Mouse (Mus musculus) left cerebral cortex, adult 8-10 months (tissue): ENCODE data around the gene Zfp59. TPM values are rescaled to one million over a fixed set of nuclear protein-coding genes. Genes with fewer than 3 reads are reported as not detected.
"Not testable (repeated sequence)": the region's sequence is repeated elsewhere in the genome, so short reads cannot be mapped to it uniquely, and the experiment has no call there.

Source experiments
- DNase-seq, 2 experiments: peaks; one replicate each; pipeline ENCODE4 v3.0.0; 2022; ENCODE audit warnings: low spot score in 2 of 2
- total RNA-seq, 4 experiments: library from RNA; stranded (reverse); gene quantifications; 2 replicates each; pipeline ENCODE4 v1.2.4; 2022

The Zfp59 gene
- total RNA-seq, 4 experiments from 2014 or later, result 4.6 to 5.7 (median 5.3) TPM

DNA sequence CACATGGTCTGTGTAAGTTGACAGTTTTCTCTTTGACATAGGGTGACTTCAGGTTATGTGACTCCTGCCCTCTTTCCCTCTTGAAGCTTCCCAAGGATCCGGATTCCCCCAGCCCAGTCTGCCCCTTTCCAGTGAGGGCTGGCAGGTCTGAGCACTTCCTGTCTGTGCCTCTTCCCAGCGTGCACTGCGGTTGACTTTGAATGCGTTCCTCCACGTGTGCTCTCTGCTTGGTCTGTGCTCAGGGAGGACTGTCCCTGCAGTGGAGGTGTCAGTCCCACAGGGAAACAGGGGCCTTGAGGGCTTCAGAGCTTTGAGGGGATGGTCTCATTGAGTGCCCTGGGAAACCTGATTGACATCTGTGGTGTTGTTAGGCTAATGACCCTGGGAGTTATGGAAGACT lies 24.2 kb downstream of the Zfp59 start:
- DNase-seq, result not testable (repeated sequence)

DNA sequence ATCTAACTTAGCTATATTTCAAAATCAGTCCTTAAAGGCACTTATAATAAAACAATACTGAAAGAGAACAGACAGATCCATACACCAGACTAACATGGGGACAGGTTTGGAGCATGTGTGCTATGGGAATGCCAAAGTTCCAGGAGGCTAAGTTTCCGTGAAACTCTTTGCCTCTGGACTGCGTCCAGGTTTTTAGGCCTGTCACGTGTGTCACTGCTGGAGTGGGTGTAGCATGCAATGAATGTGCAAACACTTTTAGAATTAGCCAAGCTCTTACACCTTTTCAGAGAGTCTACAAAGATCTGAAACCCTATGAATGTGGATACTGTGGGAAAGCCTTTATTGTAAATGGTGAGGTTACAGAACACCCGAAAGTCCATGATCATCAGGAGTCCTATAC lies 43.3 kb downstream of the Zfp59 start:
- DNase-seq, result no peak

DNA sequence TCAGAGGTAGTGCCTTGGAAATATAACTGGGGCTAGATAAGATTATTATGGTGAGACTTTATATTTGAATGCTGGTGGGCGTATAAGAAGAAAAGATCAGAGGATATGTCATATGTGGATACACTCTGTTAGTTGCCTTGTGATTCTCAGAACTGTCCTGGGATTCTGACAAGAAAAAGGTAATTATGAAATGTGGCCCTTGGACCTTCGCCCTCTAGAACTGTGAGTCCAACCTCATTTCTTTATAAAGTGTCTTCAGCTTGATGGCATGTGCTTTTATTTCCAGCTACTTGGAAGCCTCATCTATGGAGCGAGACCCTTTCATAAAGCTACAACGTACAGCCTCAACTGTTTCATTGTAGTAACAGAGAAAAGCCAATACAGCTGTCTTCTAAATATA lies 62.2 kb downstream of the Zfp59 start:
- DNase-seq, result no peak

DNA sequence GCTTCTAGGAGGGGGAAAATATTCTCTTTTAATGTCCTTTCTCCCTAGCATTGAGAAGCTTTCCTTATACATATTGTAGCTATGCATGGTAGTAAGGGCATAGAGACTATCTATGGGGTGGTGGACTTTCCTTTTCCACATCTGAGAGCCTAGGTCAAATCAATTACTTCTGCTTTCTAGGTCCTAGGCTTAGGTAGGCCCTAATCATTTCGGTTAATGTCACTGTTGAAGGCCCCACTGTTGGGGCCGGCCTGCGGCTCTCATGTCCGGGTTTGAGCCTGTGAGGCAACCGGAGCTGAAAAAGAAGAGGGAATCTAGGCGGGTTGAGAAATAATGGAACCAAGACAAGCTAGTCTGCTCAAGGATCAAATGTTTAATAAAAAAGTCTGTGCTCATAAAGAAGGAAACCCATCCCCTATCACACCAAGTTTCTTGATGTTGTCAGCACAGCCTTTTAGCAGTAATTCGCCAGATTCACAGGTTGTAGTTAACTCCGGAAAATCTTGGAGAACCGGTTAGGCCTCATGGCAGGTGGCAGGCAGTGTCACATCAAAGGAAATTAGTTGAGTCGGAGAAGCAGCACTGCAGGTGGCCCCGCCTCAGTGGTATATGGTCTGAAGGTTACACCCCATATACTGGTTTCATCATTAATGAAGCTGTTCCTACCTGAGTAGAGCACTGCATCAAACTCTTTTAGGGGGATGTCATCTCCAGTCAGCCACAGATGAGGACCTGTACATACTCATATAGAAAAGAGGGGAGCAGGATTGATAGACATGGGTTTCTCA lies 66.8 kb downstream of the Zfp59 start:
- DNase-seq, result no peak

Other genes with a start within 250 kb of the Zfp59 start
- gene Akt2, start 247.1 kb upstream of the Zfp59 start, total RNA-seq, result 100 to 1,000 TPM in 3 of 4 experiments, 10 to 100 TPM in 1; 98.3 to 115 (median 109) TPM
- 10 to 100 TPM; 81.9 to 99.6 (median 88.5) TPM for gene Ttc9b, start 184.7 kb upstream of the Zfp59 start, total RNA-seq
- gene Map3k10, start 164.0 kb upstream of the Zfp59 start, total RNA-seq, result 100 to 1,000 TPM; 166 to 174 (median 173) TPM
- gene Zfp607b, start 149.3 kb upstream of the Zfp59 start, total RNA-seq, result 10 to 100 TPM in 2 of 4 experiments, 1 to 10 TPM in 2; 9.7 to 12.2 (median 10.7) TPM
- 10 to 100 TPM; 38.2 to 46.6 (median 42.1) TPM for gene Zfp60, start 107.2 kb upstream of the Zfp59 start, total RNA-seq
- gene Zfp626, start 31.4 kb upstream of the Zfp59 start, total RNA-seq, result 10 to 100 TPM in 1 of 4 experiments, 1 to 10 TPM in 3; 9.3 to 11.0 (median 9.5) TPM
- gene Zfp607a, start 18.9 kb downstream of the Zfp59 start, total RNA-seq, result 1 to 10 TPM; 1.7 to 2.3 (median 2.1) TPM
- gene Zfp974, start 90.9 kb downstream of the Zfp59 start, total RNA-seq, result 10 to 100 TPM; 13.7 to 17.6 (median 15.3) TPM
- 10 to 100 TPM; 19.1 to 21.0 (median 19.9) TPM for gene Zfp780b, start 140.6 kb downstream of the Zfp59 start, total RNA-seq
- gene Zfp850, start 175.5 kb downstream of the Zfp59 start, total RNA-seq, result 1 to 10 TPM; 5.5 to 7.5 (median 5.8) TPM
- gene Psmc4, start 211.5 kb downstream of the Zfp59 start, total RNA-seq, result 100 to 1,000 TPM; 119 to 144 (median 131) TPM
- 1 to 10 TPM in 1 of 4 experiments, under 1 TPM in 3; 0.33 to 1.5 (median 0.40) TPM for gene Fcgbp, start 232.6 kb downstream of the Zfp59 start, total RNA-seq